Mouse (Mus musculus) gastrocnemius, adult 2 months (tissue): ENCODE measurements around the gene Mepce. TPM values are rescaled to one million over a fixed set of nuclear protein-coding genes. Genes with fewer than 3 reads are reported as not detected.

Experiments
- DNase-seq: peaks from one replicate; pipeline ENCODE4 v3.0.0; 2022
- H3K27ac ChIP-seq: fragments of 200-600 bp; 2 replicates; pipeline ENCODE4 v1.8.1; 2022; ENCODE audit warnings: mild to moderate bottlenecking
- H3K4me3 ChIP-seq: fragments of 200-600 bp; 2 replicates; pipeline ENCODE4 v1.8.1; 2022; ENCODE audit warnings: mild to moderate bottlenecking, moderate library complexity
- CTCF ChIP-seq: fragments of 200-600 bp; IDR thresholded peaks from 2 replicates; pipeline ENCODE4 v1.8.1; 2022; ENCODE audit warnings: antibody characterized with exemption, mild to moderate bottlenecking, moderate library complexity
- intact Hi-C: fragments of 180-260 bp; cut with DNase I; formaldehyde crosslinking; loops from one replicate; pipeline ENCODE4 v1.15.1; 2025
- total RNA-seq, 2 experiments: library from RNA; stranded (reverse); gene quantifications; 2 replicates each; pipeline ENCODE4 v1.2.3; 2021

The Mepce gene
- total RNA-seq, 2 experiments from 2014 or later, result 22.4 to 26.2 TPM

GRCm38 (mm10) chr5:137772755-137773154 lies 14.7 kb downstream of the Mepce start:
- DNase-seq, result no peak
- intact Hi-C loops, result no loop called here
- H3K4me3 ChIP-seq, result no peak overlapping the region
- no peak for TF ChIP-seq CTCF
- H3K27ac ChIP-seq, result no peak overlapping the region

DNA sequence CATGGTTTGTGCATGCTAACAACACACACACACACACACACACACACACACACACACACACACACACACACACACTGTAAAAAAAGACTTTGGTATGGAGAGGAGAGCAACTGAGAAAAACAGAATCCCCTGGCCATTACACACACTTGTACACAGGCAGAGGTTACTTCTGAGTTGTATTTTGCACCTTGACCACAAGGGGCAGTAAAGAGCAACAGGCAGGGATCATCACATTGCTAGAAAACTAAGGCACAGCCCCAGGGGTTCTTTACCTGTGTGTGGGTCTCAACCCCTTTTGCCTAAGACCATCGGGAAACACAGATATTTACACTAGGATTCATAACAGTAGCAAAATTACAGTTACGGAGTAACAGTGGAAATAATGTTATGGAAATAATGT lies 16.7 kb downstream of the Mepce start:
- Histone ChIP-seq H3K4me3 (no peak overlapping the region), H3K27ac (no peak overlapping the region)
- intact Hi-C loops, result no loop called here
- TF ChIP-seq CTCF, result peak; percentile 76
- DNase-seq, result no peak

DNA sequence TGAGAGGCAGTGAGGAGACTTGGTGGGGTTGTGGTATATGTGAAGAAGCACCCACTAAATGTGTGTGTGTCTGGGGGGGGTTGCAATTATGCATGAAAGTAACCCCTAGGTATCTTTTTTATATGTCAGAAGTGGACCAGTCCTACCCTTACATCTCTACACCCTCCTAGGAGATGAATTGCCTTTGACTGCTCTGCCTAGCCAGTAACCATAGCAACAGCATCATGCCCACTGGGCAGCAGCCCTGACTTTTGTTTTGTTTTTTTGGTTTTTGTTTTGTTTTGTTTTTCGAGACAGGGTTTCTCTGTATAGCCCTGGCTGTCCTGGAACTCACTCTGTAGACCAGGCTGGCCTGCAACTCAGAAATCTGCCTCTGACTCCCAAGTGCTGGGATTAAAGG lies 19.0 kb downstream of the Mepce start:
- TF ChIP-seq CTCF, result no peak
- intact Hi-C loops, result no loop called here
- Histone ChIP-seq H3K4me3 (no peak overlapping the region), H3K27ac (no peak overlapping the region)
- DNase-seq, result peak; percentile 2

DNA sequence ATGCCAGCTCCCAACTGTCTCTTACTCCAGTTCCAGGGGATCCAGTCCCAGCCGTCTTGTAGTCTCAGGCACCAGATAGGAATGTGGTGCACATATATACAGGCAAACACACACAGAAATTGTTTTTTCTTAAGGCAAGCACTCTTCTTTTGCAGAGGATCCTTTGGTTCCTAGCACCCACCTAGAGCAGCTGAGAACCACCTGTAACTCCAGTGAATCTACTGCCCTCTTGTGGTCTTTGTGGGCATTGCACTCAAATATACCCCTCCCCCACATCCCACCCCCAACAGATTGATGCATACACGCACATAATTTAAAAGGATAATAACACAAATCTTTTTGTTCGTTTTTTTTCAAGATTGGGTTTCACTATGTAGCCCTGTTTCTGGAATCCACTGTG lies 21.2 kb downstream of the Mepce start:
- no peak for DNase-seq
- Histone ChIP-seq H3K27ac (no peak overlapping the region), H3K4me3 (no peak overlapping the region)
- intact Hi-C loops, result no loop called here
- peak; percentile 65 for TF ChIP-seq CTCF

- intact Hi-C loops, result no loop called here
- no peak for TF ChIP-seq CTCF
- no peak overlapping the region for H3K4me3 ChIP-seq
- no peak for DNase-seq
- no peak overlapping the region for H3K27ac ChIP-seq
Measured at GRCm38 (mm10) chr5:137764609-137765340, 22.7 kb downstream of the Mepce start.

DNA sequence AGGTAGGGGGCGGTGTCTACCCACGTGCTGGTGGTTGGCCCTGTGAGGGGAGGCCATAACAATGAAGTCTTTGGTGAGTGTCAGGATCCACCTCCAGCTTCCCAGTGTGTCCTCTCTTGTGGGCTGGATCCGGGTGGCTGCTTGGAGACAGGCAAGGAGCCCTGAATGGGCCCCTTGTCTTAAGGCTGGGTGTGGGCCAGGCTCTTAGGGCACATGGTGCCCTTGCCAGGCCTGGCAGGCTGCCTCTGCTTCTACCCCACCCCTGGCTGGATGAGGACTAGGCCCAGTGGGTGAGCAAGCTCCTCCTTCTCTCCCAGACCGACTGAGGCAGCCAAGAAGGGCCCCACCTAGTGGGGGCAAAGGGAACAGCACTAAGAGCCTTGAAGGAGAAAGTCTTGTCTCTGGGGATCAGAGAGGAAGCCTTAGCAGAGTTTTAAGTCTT lies 27.5 kb downstream of the Mepce start:
- H3K27ac ChIP-seq, result peak overlapping the region; percentile 75
- intact Hi-C loops, result loop anchor here (5.0 kb wide), 2 partner anchors 178 to 278 kb away; no protein-coding TSS in a partner anchor
- peak; percentile 88; the same call in 1 of the 2 replicates for TF ChIP-seq CTCF
- DNase-seq, result peak; percentile 91
- no peak overlapping the region for H3K4me3 ChIP-seq

DNA sequence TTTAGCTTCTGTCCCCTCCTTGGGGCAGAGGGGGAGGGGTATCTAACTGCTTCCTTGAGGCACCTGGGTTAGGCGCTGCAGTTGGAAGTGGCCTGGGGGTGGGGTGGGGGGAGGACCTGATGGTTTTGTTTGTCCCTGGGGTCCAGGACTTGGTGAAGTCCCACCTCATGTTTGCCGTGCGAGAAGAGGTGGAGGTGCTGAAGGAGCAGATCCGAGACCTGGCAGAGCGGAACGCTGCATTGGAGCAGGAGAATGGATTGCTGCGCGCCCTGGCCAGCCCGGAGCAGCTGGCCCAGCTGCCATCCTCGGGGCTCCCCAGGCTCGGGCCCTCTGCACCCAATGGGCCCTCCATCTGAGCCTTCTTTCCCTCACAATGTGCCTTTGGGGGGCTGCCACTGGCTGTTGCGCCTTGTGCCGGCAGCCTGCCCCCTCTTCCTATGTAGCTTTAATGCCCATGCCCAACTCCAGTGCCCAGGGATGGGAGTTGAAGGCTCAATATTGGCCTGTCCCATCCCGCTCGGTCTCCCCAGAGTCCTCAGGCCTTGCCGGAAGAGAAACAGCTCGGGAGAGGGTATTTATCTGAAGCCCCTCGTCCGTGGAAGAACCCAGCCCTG lies 28.4 kb downstream of the Mepce start:
- intact Hi-C loops, result loop anchor here (5.0 kb wide), 2 partner anchors 177 to 277 kb away; no protein-coding TSS in a partner anchor
- no peak for TF ChIP-seq CTCF
- Histone ChIP-seq H3K4me3 (peak overlapping the region; percentile 11), H3K27ac (peak overlapping the region; percentile 75)
- no peak for DNase-seq

GRCm38 (mm10) chr5:137757887-137758286 lies 29.6 kb downstream of the Mepce start:
- intact Hi-C loops, result loop anchor here (1.0 to 5.0 kb wide), 3 partner anchors 101 to 276 kb away; no protein-coding TSS in a partner anchor
- peak overlapping the region; percentile 35 for H3K27ac ChIP-seq
- no peak for DNase-seq
- H3K4me3 ChIP-seq, result peak overlapping the region; percentile 41
- no peak for TF ChIP-seq CTCF

DNA sequence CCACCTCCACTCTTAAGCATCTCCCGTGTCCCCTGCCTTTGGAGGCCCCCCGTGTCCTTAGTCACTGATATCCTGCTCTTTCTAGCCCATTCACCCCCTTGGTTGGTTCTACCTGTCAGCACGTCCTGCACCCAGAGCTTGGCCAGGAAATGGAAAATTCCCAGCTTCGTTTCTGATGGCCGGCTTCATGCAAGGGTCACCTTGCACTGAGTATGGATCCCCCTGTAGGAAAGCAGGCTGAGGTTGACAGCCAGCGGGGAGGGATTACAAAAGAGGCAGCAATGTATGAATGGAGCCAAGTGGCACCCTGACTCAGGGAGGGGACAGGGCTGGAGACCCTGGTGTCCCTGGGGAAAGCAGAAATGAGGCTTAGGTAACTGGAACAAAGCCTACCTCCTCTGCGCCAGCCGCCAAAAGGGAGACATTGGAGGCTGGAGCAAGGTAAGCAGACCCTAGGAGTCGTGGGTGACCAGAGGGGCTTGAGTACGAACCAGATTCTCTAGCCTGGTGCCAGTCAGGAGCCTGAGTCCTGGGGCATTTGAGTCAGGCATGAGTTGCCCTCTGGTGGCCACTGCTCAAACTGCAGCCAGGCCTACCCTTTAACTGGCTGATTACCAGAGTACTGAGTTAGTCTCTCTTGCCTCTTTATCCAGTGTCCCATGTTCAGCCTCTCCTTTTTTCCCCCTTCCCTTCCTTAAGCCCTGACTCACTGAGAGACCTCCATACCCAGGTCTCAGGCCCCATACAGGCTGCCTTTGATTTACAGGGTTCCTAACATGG lies 30.4 kb downstream of the Mepce start:
- Histone ChIP-seq H3K27ac (peak overlapping the region; percentile 67), H3K4me3 (no peak overlapping the region)
- peak; percentile 97 for TF ChIP-seq CTCF
- intact Hi-C loops, result loop anchor here (1.0 to 5.0 kb wide), 3 partner anchors 100 to 275 kb away; no protein-coding TSS in a partner anchor
- DNase-seq, result peak; percentile 88

GRCm38 (mm10) chr5:137756106-137756505 lies 31.3 kb downstream of the Mepce start:
- intact Hi-C loops, result loop anchor here (5.0 kb wide), 2 partner anchors 174 to 274 kb away; no protein-coding TSS in a partner anchor
- Histone ChIP-seq H3K4me3 (no peak overlapping the region), H3K27ac (peak overlapping the region; percentile 2)
- no peak for DNase-seq
- TF ChIP-seq CTCF, result no peak

- no peak overlapping the region for H3K4me3 ChIP-seq
- intact Hi-C loops, result loop anchor here (5.0 kb wide), 2 partner anchors 173 to 273 kb away; no protein-coding TSS in a partner anchor
- H3K27ac ChIP-seq, result peak overlapping the region; percentile 46
- TF ChIP-seq CTCF, result no peak
- DNase-seq, result no peak
Measured at GRCm38 (mm10) chr5:137755425-137755824, 32.0 kb downstream of the Mepce start.

DNA sequence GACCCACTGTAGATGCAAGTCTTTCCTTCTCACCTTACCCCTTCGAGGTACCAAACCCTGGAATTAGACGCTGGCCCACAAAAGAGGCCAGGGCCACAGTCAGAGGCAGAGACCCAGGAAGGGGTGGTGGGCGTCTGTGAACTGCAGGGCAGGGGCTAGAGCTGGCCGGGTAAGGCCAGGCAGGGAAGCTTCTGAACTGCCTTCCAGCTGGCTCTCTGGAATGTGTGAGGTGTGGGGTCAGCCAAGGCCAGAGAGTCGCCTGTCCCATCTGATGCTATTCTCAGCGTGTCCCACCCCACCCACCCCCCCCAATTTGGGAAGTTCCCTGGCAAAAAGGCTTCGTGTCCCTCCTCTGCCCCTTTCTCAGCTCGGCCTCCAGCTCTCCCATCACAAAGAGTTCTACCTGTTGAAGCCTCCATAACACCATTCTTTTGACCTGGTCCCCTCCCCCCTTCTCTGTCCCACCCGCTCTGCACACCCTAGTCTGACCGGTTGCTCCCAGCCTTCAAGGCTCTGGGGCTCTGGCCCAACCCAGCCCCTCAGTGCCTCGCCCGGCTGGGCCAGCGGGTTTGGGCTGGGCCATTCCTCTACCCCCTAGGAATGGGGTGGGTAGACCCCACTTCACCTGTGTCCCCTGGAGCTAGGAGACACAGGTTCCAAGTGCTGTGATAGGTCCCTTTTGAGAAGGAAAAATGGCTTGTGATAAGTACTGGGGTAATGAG lies 34.2 kb downstream of the Mepce start:
- intact Hi-C loops, result no loop called here

More for the DNA sequence above, 34.2 kb downstream of the Mepce start:
- H3K4me3 ChIP-seq, result peak overlapping the region; percentile 13; the same call in 1 of the 2 replicates
- H3K27ac ChIP-seq, result peak overlapping the region; percentile 76
- TF ChIP-seq CTCF, result no peak
- DNase-seq, result peak; percentile 41
